Mouse (Mus musculus): Measurements from ENCODE around the gene Fhad1.

The Fhad1 gene

GRCm38 (mm10) chr4:141861591-141862295, 153.1 kb downstream of the Fhad1 start:
- no peak for DNase-seq (ENCODE audit: low read depth)

DNA sequence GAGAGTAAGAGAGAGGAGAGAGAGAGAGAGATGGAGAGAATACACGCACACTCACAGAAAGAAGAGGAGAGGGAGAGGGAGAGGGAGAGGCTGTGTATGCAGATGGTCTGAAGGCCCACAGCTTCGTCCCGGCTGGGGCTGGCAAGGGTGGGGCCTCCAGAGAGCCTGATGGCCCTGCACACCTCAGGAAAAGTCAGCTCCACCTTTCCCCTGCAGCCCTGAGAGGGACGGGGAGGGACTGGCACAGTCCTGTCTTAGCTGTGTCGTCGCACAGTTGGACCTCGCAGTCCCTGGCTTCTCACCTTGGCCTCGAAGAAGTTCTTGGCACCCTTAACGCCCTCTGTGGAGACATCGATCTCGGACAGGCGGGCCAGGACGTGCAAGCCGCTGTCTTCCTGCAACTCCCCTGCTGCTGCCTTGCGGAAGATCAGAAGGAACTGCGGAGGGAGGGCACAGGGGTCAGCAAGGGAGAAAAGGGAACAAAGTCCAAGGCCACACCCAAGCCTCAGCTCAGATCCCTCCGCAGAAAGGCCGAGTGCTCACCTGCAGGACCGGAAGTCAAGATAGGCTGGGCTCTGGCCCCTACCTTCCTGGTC, 154.5 kb downstream of the Fhad1 start:
- DNase-seq (ENCODE audit: low read depth): no peak

DNA sequence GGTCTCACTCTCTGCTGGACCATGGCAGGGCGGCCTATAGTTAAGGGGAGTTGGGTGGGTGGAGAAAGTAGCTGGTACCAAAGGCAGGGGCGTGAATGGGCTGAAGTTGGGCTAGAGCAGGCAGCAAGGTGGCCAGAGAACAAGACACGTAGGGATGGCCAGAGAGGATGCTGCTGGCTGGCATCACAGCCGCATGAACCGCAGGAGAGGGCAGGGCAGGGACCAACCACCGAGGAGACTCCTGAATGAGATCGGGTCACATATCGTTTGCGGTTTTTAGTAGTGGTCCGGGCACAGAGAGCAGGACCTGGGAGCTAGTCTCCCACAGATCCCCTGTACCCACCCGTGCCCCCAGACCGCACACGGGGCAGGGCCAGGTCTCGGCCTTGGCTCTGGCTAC, 155.5 kb downstream of the Fhad1 start:
- no peak for DNase-seq (ENCODE audit: low read depth)

DNA sequence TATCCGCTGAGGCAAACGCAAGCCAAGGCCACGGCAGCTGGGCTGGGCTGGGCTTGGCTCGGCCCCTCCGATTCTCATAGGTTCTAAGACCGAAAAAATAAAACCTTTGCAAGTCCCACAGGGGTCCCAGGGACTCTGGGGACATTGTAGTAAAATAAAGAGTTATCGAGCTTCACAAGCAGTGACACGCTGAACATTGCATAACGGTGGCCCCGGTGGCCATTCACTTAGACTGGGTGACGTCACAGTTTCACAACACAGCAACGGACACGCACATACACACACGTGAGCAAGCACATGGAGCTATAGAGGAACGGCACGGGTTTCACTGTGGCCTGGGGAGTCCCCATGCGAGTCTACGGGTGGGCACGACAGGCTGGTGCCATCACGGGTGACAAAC, 156.4 kb downstream of the Fhad1 start:
- no peak for DNase-seq (ENCODE audit: low read depth)

- DNase-seq (ENCODE audit: low read depth): peak; percentile 55
Observed at GRCm38 (mm10) chr4:141857422-141857930, 157.4 kb downstream of the Fhad1 start.

DNA sequence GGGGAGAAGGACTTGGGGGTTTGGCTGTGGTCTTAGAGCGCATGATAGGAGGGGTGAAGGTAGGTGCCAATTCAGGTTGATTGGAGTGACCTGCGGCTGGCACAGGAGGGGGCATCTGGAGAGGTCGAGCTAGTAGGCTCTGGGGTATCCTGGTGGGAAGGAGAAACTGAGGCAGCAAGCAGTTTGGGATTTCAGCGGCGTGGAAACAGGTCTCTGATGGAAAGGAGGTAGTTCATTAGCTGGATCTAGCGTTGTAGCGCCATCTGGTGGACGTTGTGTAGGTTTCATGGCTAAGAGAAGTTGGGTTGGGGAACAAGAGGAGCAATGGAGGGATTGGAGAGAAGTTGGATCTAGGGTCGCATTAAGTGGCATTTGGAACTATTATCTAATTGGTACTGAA, 161.4 kb downstream of the Fhad1 start:
- no peak for DNase-seq (ENCODE audit: low read depth)

DNA sequence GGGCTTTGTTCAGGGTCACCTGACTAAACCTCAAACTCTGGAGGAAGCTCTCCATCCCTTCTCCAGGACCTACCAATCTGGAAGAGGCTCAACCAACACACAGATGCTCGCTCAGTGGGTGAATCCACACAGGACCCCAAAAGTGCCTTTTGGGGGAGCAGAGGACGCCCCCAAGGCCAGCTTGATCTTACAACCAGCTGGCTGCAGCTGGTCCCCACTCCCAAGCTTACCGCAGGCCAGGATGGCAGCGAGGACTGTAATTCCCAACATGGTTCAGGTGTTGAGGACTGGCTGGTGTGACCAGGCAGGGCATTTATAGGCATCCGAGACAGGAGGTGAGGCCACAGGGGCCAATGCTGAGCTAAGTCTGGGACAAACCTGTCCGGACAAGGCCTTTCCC, 168.9 kb downstream of the Fhad1 start, which contains the start of gene Ctrc:
Gene Ctrc, minus strand, starts transcription at position 361 of the 400 bp plus-strand sequence.
- no peak for DNase-seq (ENCODE audit: low read depth)

Measured in c-Kit-positive CD71-positive TER-119-negative erythroid progenitor cells, embryonic 14.5 days (primary cell).